Mouse (Mus musculus) adrenal gland, postnatal 25 days (tissue): ENCODE measurements around the gene Arid5a. TPM values are rescaled to one million over a fixed set of nuclear protein-coding genes. Genes with fewer than 3 reads are reported as not detected.

Experiments
- DNase-seq: peaks from one replicate; pipeline ENCODE4 v3.0.0; 2021; ENCODE audit warnings: mixed read lengths
- long read RNA-seq: library from polyadenylated mRNA; stranded (forward); transcript quantifications from one replicate; pipeline ENCODE4 v2.0.0, GENCODE M21; 2021
- total RNA-seq: library from RNA; stranded (reverse); gene quantifications from 2 replicates; pipeline ENCODE4 v1.2.3, GENCODE M21; 2021

Arid5a gene
- total RNA-seq, result 2.7 and 3.5 TPM in 2 replicates
- long read RNA-seq, full-length matches to known transcripts, result 1 of 2 reads
- long read RNA-seq, partial matches to known transcripts, result 0 of 2 reads
- long read RNA-seq, other reads (novel, unspliced or antisense), result 1 of 2 reads

GRCm38 (mm10) chr1:36307495-36308280 is at the start of gene Arid5a:
Arid5a (plus strand) TSS chr1:36307733.
- DNase-seq, result peak; percentile 86

- DNase-seq, result no peak
Measured at GRCm38 (mm10) chr1:36258631-36259030, 48.9 kb upstream of the Arid5a start.

- DNase-seq, result no peak
Measured at GRCm38 (mm10) chr1:36259281-36259680, 48.3 kb upstream of the Arid5a start.

- DNase-seq, result no peak
Measured at GRCm38 (mm10) chr1:36260418-36260817, 47.1 kb upstream of the Arid5a start.

GRCm38 (mm10) chr1:36261708-36262504 is 45.6 kb upstream of the Arid5a start:
- DNase-seq, result no peak

GRCm38 (mm10) chr1:36263833-36264488 is 43.6 kb upstream of the Arid5a start:
- no peak for DNase-seq

GRCm38 (mm10) chr1:36266293-36266692 is 41.2 kb upstream of the Arid5a start:
- no peak for DNase-seq

- no peak for DNase-seq
Measured at GRCm38 (mm10) chr1:36267595-36267994, 39.9 kb upstream of the Arid5a start.

GRCm38 (mm10) chr1:36269121-36269795 is 38.3 kb upstream of the Arid5a start:
- DNase-seq, result no peak

- no peak for DNase-seq
Measured at GRCm38 (mm10) chr1:36270666-36271065, 36.9 kb upstream of the Arid5a start.

GRCm38 (mm10) chr1:36271516-36272230 is 35.9 kb upstream of the Arid5a start:
- DNase-seq, result no peak

- peak; percentile 42 for DNase-seq
Measured at GRCm38 (mm10) chr1:36272546-36272945, 35.0 kb upstream of the Arid5a start.

GRCm38 (mm10) chr1:36273288-36273687 is 34.2 kb upstream of the Arid5a start:
- DNase-seq, result peak; percentile 39

GRCm38 (mm10) chr1:36274455-36274854 is 33.1 kb upstream of the Arid5a start, which contains the start of gene Neurl3:
Neurl3 (minus strand) TSS chr1:36274679.
- DNase-seq, result no peak

GRCm38 (mm10) chr1:36275635-36276389 is 31.7 kb upstream of the Arid5a start:
- DNase-seq, result no peak

- DNase-seq, result peak; percentile 80
Measured at GRCm38 (mm10) chr1:36277267-36278060, 30.1 kb upstream of the Arid5a start.

- peak; percentile 86 for DNase-seq
Measured at GRCm38 (mm10) chr1:36279202-36279601, 28.3 kb upstream of the Arid5a start.

GRCm38 (mm10) chr1:36280938-36281337 is 26.6 kb upstream of the Arid5a start:
- no peak for DNase-seq

- DNase-seq, result no peak
Measured at GRCm38 (mm10) chr1:36281849-36282248, 25.7 kb upstream of the Arid5a start.

- DNase-seq, result no peak
Measured at GRCm38 (mm10) chr1:36293470-36293869, 14.1 kb upstream of the Arid5a start.
